Mouse (Mus musculus) liver, adult 2 months (tissue): ENCODE data around the gene Olfr313.

Experiments used
- CTCF ChIP-seq: fragments of 200-500 bp; IDR thresholded peaks from 2 replicates; pipeline ENCODE4 v1.5.1; 2011; ENCODE audit warnings: low read depth, low read length, control low read depth
- POLR2A ChIP-seq: fragments of 200-500 bp; IDR thresholded peaks from 2 replicates; pipeline ENCODE4 v1.6.1; 2011; ENCODE audit warnings: low read length, control low read depth; ENCODE audit not compliant: insufficient read depth; ENCODE audit errors: extremely low read depth

GRCm38 (mm10) chr11:58789532-58789931, 25.3 kb upstream of the Olfr313 start:
- TF ChIP-seq POLR2A (no peak), CTCF (no peak)
